Mouse (Mus musculus): ENCODE results near the gene Prpf6. TPM values are rescaled to one million over a fixed set of nuclear protein-coding genes. Genes with fewer than 3 reads are reported as not detected.

The Prpf6 gene
- total RNA-seq, 4 experiments from 2014 or later: 34.3 to 42.6 (median 35.0) TPM

- peak; percentile 75 for DNase-seq (ENCODE audit: low spot score)
These were observed 67.4 kb downstream of the Prpf6 start for GRCm38 (mm10) chr2:181658930-181659555.

GRCm38 (mm10) chr2:181659609-181660055 is 68.0 kb downstream of the Prpf6 start:
- peak; percentile 94 for DNase-seq (ENCODE audit: low spot score)

- peak; percentile 65 for DNase-seq (ENCODE audit: low spot score)
These were observed 71.1 kb downstream of the Prpf6 start for GRCm38 (mm10) chr2:181662620-181663297.

- peak; percentile 83 for DNase-seq (ENCODE audit: low spot score)
These were observed 71.6 kb downstream of the Prpf6 start for GRCm38 (mm10) chr2:181663298-181663630.

GRCm38 (mm10) chr2:181670285-181670912 is 78.7 kb downstream of the Prpf6 start:
- DNase-seq (ENCODE audit: low spot score): no peak

- DNase-seq (ENCODE audit: low spot score): no peak
These were observed 79.2 kb downstream of the Prpf6 start for GRCm38 (mm10) chr2:181670913-181671311.

- peak; percentile 85 for DNase-seq (ENCODE audit: low spot score)
These were observed 79.7 kb downstream of the Prpf6 start, which contains the start of gene Sox18 for GRCm38 (mm10) chr2:181671326-181671725. TSS of gene Sox18 (minus strand) at chr2:181671640.

GRCm38 (mm10) chr2:181671984-181672383 is 80.3 kb downstream of the Prpf6 start:
- DNase-seq (ENCODE audit: low spot score): no peak

- no peak for DNase-seq (ENCODE audit: low spot score)
These were observed 81.8 kb downstream of the Prpf6 start for GRCm38 (mm10) chr2:181673501-181673900.

GRCm38 (mm10) chr2:181674934-181675333 is 83.3 kb downstream of the Prpf6 start:
- no peak for DNase-seq (ENCODE audit: low spot score)

GRCm38 (mm10) chr2:181675454-181675853 is 83.8 kb downstream of the Prpf6 start:
- peak; percentile 86 for DNase-seq (ENCODE audit: low spot score)

GRCm38 (mm10) chr2:181676424-181676823 is 84.8 kb downstream of the Prpf6 start:
- no peak for DNase-seq (ENCODE audit: low spot score)

GRCm38 (mm10) chr2:181677096-181677754 is 85.6 kb downstream of the Prpf6 start:
- DNase-seq (ENCODE audit: low spot score): peak; percentile 75

- no peak for DNase-seq (ENCODE audit: low spot score)
These were observed 86.1 kb downstream of the Prpf6 start for GRCm38 (mm10) chr2:181677755-181678098.

- peak; percentile 83 for DNase-seq (ENCODE audit: low spot score)
These were observed 87.1 kb downstream of the Prpf6 start for GRCm38 (mm10) chr2:181678780-181679179.

GRCm38 (mm10) chr2:181679951-181680715 is 88.5 kb downstream of the Prpf6 start, which contains the start of gene Tcea2:
TSS of gene Tcea2 (plus strand) at chr2:181680310.
- peak; percentile 63 for DNase-seq (ENCODE audit: low spot score)

GRCm38 (mm10) chr2:181680716-181681117 is 89.0 kb downstream of the Prpf6 start:
- DNase-seq (ENCODE audit: low spot score): no peak

GRCm38 (mm10) chr2:181681978-181682377 is 90.3 kb downstream of the Prpf6 start:
- DNase-seq (ENCODE audit: low spot score): no peak

- DNase-seq (ENCODE audit: low spot score): no peak
These were observed 91.7 kb downstream of the Prpf6 start for GRCm38 (mm10) chr2:181683381-181683780.

GRCm38 (mm10) chr2:181684713-181685112 is 93.0 kb downstream of the Prpf6 start:
- DNase-seq (ENCODE audit: low spot score): no peak

GRCm38 (mm10) chr2:181685686-181686085 is 94.0 kb downstream of the Prpf6 start:
- DNase-seq (ENCODE audit: low spot score): no peak

Measured in heart, adult 8-10 months (tissue).